Mouse (Mus musculus): ENCODE measurements around the gene Nedd9. TPM values are rescaled to one million over a fixed set of nuclear protein-coding genes. Genes with fewer than 3 reads are reported as not detected.

The Nedd9 gene
- total and polyA plus RNA-seq, 2 experiments from 2014 or later, result 10.1 to 28.2 TPM

GRCm38 (mm10) chr13:41296396-41296795 is 190.8 kb downstream of the Nedd9 start:
- 73% methylated on average over 10 of the region's 10 CpGs for whole genome bisulfite sequencing
- H3K4me1 ChIP-seq (ENCODE audit: control insufficient read depth, insufficient read depth), result 0 out of 2 replicates have a peak, but pooled peaks cover 2% of the 10 kb centered on the region
- ATAC-seq (ENCODE audit: insufficient read depth, low read depth) (no peak), DNase-seq (ENCODE audit: low spot score) (peak; percentile 8)
- no peak for TF ChIP-seq EP300 (IDR thresholded peaks at IDR 0.05; ENCODE audit: low read depth)
- no peak for TF ChIP-seq CTCF (IDR thresholded peaks at IDR 0.05; ENCODE audit: low read depth)
- no peaks in the 10 kb centered on the region for H3K36me3 ChIP-seq (replicated peaks; ENCODE audit: control insufficient read depth, insufficient read depth, low read length)
- no peak overlapping the region for H3K9ac ChIP-seq (replicated peaks; ENCODE audit: low read depth, low read length)
- no peaks in the 10 kb centered on the region for H3K27me3 ChIP-seq (ENCODE audit: control insufficient read depth, insufficient read depth, low read length)
- H3K9me3 ChIP-seq (replicated peaks; ENCODE audit: control insufficient read depth, low read length), result 0 out of 2 replicates have a peak, but pooled peaks cover 2% of the 10 kb centered on the region
- H3K4me3 ChIP-seq (ENCODE audit: low read depth, low read length), result no peak overlapping the region
- H3K4me2 ChIP-seq (ENCODE audit: low read depth, low read length), result no peak overlapping the region
- H3K27ac ChIP-seq (ENCODE audit: low read depth), result no peak overlapping the region

GRCm38 (mm10) chr13:41295886-41296285 is 191.3 kb downstream of the Nedd9 start:
- 0 out of 2 replicates have a peak, but pooled peaks cover 4% of the 10 kb centered on the region for H3K9me3 ChIP-seq (replicated peaks; ENCODE audit: control insufficient read depth, low read length)
- H3K27me3 ChIP-seq (ENCODE audit: control insufficient read depth, insufficient read depth, low read length), result no peaks in the 10 kb centered on the region
- DNase-seq (ENCODE audit: low spot score), result no peak
- no peak overlapping the region for H3K4me2 ChIP-seq (ENCODE audit: low read depth, low read length)
- no peaks in the 10 kb centered on the region for H3K36me3 ChIP-seq (replicated peaks; ENCODE audit: control insufficient read depth, insufficient read depth, low read length)
- no peak overlapping the region for H3K9ac ChIP-seq (replicated peaks; ENCODE audit: low read depth, low read length)
- no peak for ATAC-seq (ENCODE audit: insufficient read depth, low read depth)
- no peak overlapping the region for H3K27ac ChIP-seq (ENCODE audit: low read depth)
- H3K4me1 ChIP-seq (ENCODE audit: control insufficient read depth, insufficient read depth), result 0 out of 2 replicates have a peak, but pooled peaks cover 2% of the 10 kb centered on the region
- H3K4me3 ChIP-seq (ENCODE audit: low read depth, low read length), result no peak overlapping the region
- WGBS, result 53% methylated on average over 6 of the region's 6 CpGs
- TF ChIP-seq CTCF (IDR thresholded peaks at IDR 0.05; ENCODE audit: low read depth) (no peak), EP300 (IDR thresholded peaks at IDR 0.05; ENCODE audit: low read depth) (no peak)

GRCm38 (mm10) chr13:41293595-41293994 is 193.6 kb downstream of the Nedd9 start:
- ATAC-seq (ENCODE audit: insufficient read depth, low read depth), result no peak

GRCm38 (mm10) chr13:41291466-41291974 is 195.6 kb downstream of the Nedd9 start:
- Histone ChIP-seq H3K27me3 (ENCODE audit: control insufficient read depth, insufficient read depth, low read length) (no peaks in the 10 kb centered on the region), H3K9me3 (replicated peaks; ENCODE audit: control insufficient read depth, low read length) (0 out of 2 replicates have a peak, but pooled peaks cover 4% of the 10 kb centered on the region), H3K4me2 (ENCODE audit: low read depth, low read length) (no peak overlapping the region), H3K36me3 (replicated peaks; ENCODE audit: control insufficient read depth, insufficient read depth, low read length) (no peaks in the 10 kb centered on the region), H3K27ac (ENCODE audit: low read depth) (no peak overlapping the region), H3K4me1 (ENCODE audit: control insufficient read depth, insufficient read depth) (no peaks in the 10 kb centered on the region), H3K9ac (replicated peaks; ENCODE audit: low read depth, low read length) (no peak overlapping the region), H3K4me3 (ENCODE audit: low read depth, low read length) (no peak overlapping the region)
- ATAC-seq (ENCODE audit: insufficient read depth, low read depth) (no peak), DNase-seq (ENCODE audit: low spot score) (no peak)
- 77% methylated on average over 4 of the region's 4 CpGs for WGBS
- TF ChIP-seq EP300 (IDR thresholded peaks at IDR 0.05; ENCODE audit: low read depth) (no peak), CTCF (IDR thresholded peaks at IDR 0.05; ENCODE audit: low read depth) (no peak)

More at GRCm38 (mm10) chr13:41293595-41293994, 193.6 kb downstream of the Nedd9 start:
- TF ChIP-seq EP300 (IDR thresholded peaks at IDR 0.05; ENCODE audit: low read depth), result no peak
- no peak for TF ChIP-seq CTCF (IDR thresholded peaks at IDR 0.05; ENCODE audit: low read depth)
- Histone ChIP-seq H3K4me1 (ENCODE audit: control insufficient read depth, insufficient read depth) (no peaks in the 10 kb centered on the region), H3K27ac (ENCODE audit: low read depth) (no peak overlapping the region), H3K36me3 (replicated peaks; ENCODE audit: control insufficient read depth, insufficient read depth, low read length) (no peaks in the 10 kb centered on the region), H3K4me3 (ENCODE audit: low read depth, low read length) (no peak overlapping the region), H3K9ac (replicated peaks; ENCODE audit: low read depth, low read length) (no peak overlapping the region), H3K9me3 (replicated peaks; ENCODE audit: control insufficient read depth, low read length) (0 out of 2 replicates have a peak, but pooled peaks cover 4% of the 10 kb centered on the region), H3K4me2 (ENCODE audit: low read depth, low read length) (no peak overlapping the region), H3K27me3 (ENCODE audit: control insufficient read depth, insufficient read depth, low read length) (no peaks in the 10 kb centered on the region)
- 69% methylated on average over 5 of the region's 5 CpGs for WGBS
- no peak for DNase-seq (ENCODE audit: low spot score)

GRCm38 (mm10) chr13:41286285-41286684 is 200.9 kb downstream of the Nedd9 start:
- no peaks in the 10 kb centered on the region for H3K36me3 ChIP-seq (replicated peaks; ENCODE audit: control insufficient read depth, insufficient read depth, low read length)
- TF ChIP-seq CTCF (IDR thresholded peaks at IDR 0.05; ENCODE audit: low read depth), result no peak
- TF ChIP-seq EP300 (IDR thresholded peaks at IDR 0.05; ENCODE audit: low read depth), result no peak
- DNase-seq (ENCODE audit: low spot score), result peak; percentile 19
- 0 out of 2 replicates have a peak, but pooled peaks cover 3% of the 10 kb centered on the region for H3K27me3 ChIP-seq (ENCODE audit: control insufficient read depth, insufficient read depth, low read length)
- WGBS, result 34% methylated on average over 3 of the region's 3 CpGs
- no peak overlapping the region for H3K4me2 ChIP-seq (ENCODE audit: low read depth, low read length)
- no peaks in the 10 kb centered on the region for H3K4me1 ChIP-seq (ENCODE audit: control insufficient read depth, insufficient read depth)
- ATAC-seq (ENCODE audit: insufficient read depth, low read depth), result no peak
- H3K4me3 ChIP-seq (ENCODE audit: low read depth, low read length), result no peak overlapping the region
- H3K27ac ChIP-seq (ENCODE audit: low read depth), result no peak overlapping the region
- no peak overlapping the region for H3K9ac ChIP-seq (replicated peaks; ENCODE audit: low read depth, low read length)
- H3K9me3 ChIP-seq (replicated peaks; ENCODE audit: control insufficient read depth, low read length), result 0 out of 2 replicates have a peak, but pooled peaks cover under 1% of the 10 kb centered on the region

- WGBS, result 83% methylated on average over 4 of the region's 4 CpGs
- no peaks in the 10 kb centered on the region for H3K4me1 ChIP-seq (ENCODE audit: control insufficient read depth, insufficient read depth)
- no peak overlapping the region for H3K27ac ChIP-seq (ENCODE audit: low read depth)
- H3K4me3 ChIP-seq (ENCODE audit: low read depth, low read length), result no peak overlapping the region
- ATAC-seq (ENCODE audit: insufficient read depth, low read depth) (no peak), DNase-seq (ENCODE audit: low spot score) (no peak)
- H3K9me3 ChIP-seq (replicated peaks; ENCODE audit: control insufficient read depth, low read length), result no peaks in the 10 kb centered on the region
- H3K36me3 ChIP-seq (replicated peaks; ENCODE audit: control insufficient read depth, insufficient read depth, low read length), result no peaks in the 10 kb centered on the region
- TF ChIP-seq CTCF (IDR thresholded peaks at IDR 0.05; ENCODE audit: low read depth) (no peak), EP300 (IDR thresholded peaks at IDR 0.05; ENCODE audit: low read depth) (no peak)
- 0 out of 2 replicates have a peak, but pooled peaks cover 3% of the 10 kb centered on the region for H3K27me3 ChIP-seq (ENCODE audit: control insufficient read depth, insufficient read depth, low read length)
- no peak overlapping the region for H3K4me2 ChIP-seq (ENCODE audit: low read depth, low read length)
- H3K9ac ChIP-seq (replicated peaks; ENCODE audit: low read depth, low read length), result no peak overlapping the region
These were observed 201.7 kb downstream of the Nedd9 start for GRCm38 (mm10) chr13:41285448-41285847.

Data from heart, postnatal 0 days (tissue).